Mouse (Mus musculus): ENCODE measurements at regions not wholly inside any gene's neighbourhood (a gene's known extent, or its start where the extent isn't known, plus 50 kb on each side); places are given as distances from the start of the nearest gene placed in this dataset.

- TF ChIP-seq CTCF (IDR thresholded peaks at IDR 0.05; ENCODE audit: extremely low read depth, insufficient read length, insufficient replicate concordance, low read depth, low read length): no peak
- no peak for TF ChIP-seq POLR2A (IDR thresholded peaks at IDR 0.05; ENCODE audit: low read depth, low read length)
Observed at GRCm38 (mm10) chr14:61783206-61783605, 175.9 kb downstream of the Kcnrg start.

Data from small intestine, adult 2 months (tissue).